Mouse (Mus musculus) brain, embryonic 14.5 days (tissue): ENCODE measurements around the gene Brox.

ENCODE experiments used
- CTCF ChIP-seq: fragments of 200-500 bp; IDR thresholded peaks from 2 replicates; pipeline ENCODE4 v1.5.1; 2012; ENCODE audit warnings: inconsistent platforms, mild to moderate bottlenecking, moderate library complexity, borderline replicate concordance; ENCODE audit not compliant: insufficient read depth, insufficient read length; ENCODE audit errors: extremely low read depth
- POLR2A ChIP-seq: fragments of 200-500 bp; IDR thresholded peaks from 2 replicates; pipeline ENCODE4 v1.6.1; 2012; ENCODE audit warnings: mild to moderate bottlenecking, inconsistent platforms, borderline replicate concordance; ENCODE audit not compliant: poor library complexity, insufficient read depth, insufficient read length, severe bottlenecking; ENCODE audit errors: extremely low read depth

GRCm38 (mm10) chr1:183307555-183307954, 10.5 kb upstream of the Brox start:
- no peak for TF ChIP-seq CTCF
- no peak for TF ChIP-seq POLR2A
